Mouse (Mus musculus) B cell, adult 2 months (primary cell): ENCODE data around the gene Git1.
"Not testable (repeated sequence)": the region's sequence is repeated elsewhere in the genome, so short reads cannot be mapped to it uniquely, and the experiment has no call there.

Experiments used
- DNase-seq, 2 experiments: peaks; one replicate each; pipeline ENCODE4 v3.0.0; 2022

Gene Git1

DNA sequence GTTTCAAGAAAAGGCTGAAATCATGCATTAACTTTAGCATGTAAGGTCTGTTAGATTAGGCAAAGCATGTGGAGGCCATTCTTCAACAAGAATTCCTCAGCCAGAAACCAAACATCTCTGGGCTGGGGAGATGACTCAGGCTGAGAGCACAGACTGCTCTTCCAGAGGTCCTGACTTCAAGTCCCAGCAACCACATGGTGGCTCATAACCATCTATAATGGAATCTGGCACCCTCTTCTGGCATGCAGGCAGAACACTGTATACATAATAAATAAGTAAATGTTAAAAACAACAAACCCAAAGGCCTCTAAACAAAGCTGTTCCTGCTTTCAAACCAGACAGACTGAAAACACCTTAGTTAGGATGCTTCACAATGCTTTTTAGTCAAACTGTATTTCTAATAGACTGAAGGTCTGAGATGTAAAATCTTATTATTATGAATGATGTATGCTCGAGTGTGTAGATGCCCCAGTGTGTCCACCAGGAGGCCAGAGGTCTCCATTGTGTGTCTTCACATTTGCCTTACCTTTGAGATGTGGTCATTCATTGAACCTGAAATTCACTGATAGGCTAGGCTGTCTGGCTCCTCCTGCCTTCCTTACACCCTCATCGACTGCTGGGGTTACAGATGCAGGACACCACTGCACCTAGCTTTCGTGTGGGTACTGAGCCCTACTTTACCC is 32.6 kb downstream of the Git1 start:
- DNase-seq, result no peak

DNA sequence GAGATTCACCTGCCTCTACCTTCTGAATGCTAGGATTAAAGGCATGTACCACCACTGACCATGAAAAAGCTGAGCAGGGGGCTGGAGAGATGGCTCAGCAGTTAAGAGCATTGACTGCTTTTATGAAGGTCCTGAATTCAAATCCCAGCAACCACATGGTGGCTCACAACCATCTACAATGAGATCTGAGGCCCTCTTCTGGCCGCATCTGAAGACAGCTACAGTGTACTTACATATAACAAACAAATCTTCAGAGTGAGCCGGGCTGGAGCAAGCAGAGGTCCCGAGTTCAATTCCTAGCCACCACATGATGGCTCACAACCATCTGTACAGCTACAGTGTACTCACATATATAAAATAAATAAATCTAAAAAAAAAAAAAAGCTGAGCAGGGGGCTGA is 35.1 kb downstream of the Git1 start:
- DNase-seq, result not testable (repeated sequence)

DNA sequence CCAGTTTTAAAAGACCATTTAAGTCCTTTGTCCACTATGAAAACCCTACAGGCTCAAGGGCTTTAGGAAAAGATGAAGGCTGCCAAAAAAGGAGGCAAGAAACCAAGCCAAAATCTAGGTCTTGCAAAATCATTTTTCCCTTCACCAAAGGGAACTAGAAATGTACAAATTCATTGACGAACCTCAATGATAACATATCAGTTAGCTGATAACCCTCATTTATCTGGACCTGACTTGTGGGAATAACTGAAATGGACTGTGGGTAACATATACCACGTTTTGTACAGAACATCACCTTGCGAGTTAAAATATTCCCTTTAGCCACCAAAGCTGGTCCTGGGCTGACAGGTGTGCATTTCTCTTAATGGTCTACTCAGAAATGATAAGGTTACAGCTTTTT is 36.3 kb downstream of the Git1 start:
- DNase-seq, result no peak

DNA sequence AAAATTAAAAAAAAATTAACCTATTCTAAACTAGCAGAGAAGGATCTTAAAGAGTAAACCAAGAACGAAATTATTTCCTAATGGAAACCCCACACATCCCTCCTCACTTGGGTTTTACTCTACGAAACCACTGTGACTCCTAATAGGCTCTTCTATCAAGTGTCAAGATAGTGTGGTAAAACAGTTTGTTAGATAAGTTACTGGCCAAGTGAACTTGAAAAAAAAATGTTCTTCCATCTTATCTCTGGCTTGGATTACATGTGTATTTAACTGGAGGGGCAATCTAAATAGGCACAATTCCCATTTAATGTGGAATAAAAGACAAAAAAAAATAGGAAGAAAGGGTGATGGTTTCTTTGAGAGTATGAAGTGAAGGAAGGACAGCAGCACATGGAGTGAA is 37.5 kb downstream of the Git1 start:
- no peak for DNase-seq

DNA sequence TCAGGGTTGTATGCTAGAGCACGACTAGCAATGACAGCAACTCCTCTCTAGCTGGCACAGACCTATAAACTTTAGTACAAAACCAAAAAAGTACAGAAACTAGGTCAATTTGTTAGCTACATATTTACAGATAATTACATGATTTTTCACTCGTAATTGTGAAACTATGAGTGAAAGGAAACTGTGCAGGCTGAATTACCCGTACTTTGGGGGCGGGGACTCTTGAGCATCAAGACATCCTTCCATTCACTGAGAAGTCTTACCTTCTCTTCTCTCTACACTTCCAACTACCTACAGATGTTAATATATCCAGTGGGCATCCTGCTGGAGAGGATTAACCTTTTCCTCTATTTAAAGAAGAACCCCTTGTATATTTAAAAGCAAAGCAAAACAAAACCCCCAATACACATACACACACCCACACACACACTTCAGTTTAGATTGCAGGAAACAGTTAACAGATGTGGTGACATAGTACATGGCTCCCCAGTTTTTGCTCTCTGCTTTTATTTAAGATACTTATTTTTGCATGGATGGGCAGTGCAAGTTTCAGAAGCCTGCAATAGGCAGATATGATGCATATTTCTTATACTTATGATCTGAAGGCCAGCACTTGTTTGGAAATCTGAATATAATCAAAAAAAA is 39.0 kb downstream of the Git1 start:
- no peak for DNase-seq

DNA sequence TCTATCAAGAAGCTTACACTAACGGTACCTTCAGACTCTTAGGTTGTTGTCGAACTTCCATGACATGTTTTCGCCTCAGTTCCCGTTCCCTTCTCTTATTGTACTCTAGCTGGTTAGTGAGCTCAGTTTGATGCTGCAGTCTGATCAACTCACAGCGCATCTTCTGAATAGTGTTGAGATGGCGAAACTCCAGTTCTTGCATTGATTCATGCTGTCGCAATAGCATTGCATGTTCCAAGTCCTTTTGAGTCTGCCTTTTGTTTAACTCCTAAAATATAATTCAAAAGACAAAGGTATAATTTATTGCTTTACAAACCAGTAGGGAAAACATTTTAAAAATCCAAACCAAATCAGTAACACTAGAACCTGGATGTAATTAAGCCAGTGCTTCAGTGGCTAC is 51.9 kb downstream of the Git1 start:
- no peak for DNase-seq
